In the genomic region with DNA sequence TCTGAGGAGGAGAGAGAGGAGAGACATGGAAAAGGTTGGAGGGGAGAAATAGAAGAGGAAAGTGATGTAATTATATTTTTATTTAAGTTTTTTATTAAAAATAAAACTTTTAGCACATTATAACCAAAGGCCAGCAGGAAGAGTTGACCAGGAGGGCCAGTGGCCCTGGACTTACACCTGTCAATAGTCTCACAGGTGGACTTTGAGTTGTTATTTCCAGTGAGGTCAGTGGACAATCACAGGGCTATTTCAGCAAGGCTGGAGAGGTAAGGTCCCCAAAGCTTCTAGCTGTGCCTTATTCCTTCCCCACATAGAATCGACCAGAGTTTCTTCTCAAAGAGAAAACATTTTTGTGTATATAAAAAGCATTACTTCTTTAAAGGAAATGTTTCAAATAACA, we compare ENCODE assay signal across 24 mouse cellular contexts. TPM values are rescaled to one million over a fixed set of nuclear protein-coding genes. Genes with fewer than 3 reads are reported as not detected.
"Had no signal": no experiment of that assay in that cellular context is flagged by ENCODE, and none has a peak within 500 bp of the region (broad histone marks: within the 10 kb centered on the region; RNA-seq: fewer than 3 reads in every experiment).

No protein-coding gene starts in this region.

- H3K4me3 ChIP-seq: midbrain, embryonic 10.5 days; myocyte; neural tube, embryonic 13.5 days; neural tube, embryonic 15.5 days had no signal

- H3K9ac ChIP-seq: liver, embryonic 14.5 days; lung, embryonic 14.5 days; neural tube, embryonic 13.5 days; neural tube, embryonic 15.5 days had no signal

- H3K36me3 ChIP-seq: midbrain, embryonic 10.5 days; neural tube, embryonic 13.5 days; neural tube, embryonic 15.5 days had no signal

- ATAC-seq: midbrain, embryonic 16.5 days had no signal

- H3K4me1 ChIP-seq: neural tube, embryonic 15.5 days had no signal

- H3K4me2 ChIP-seq: lung, embryonic 14.5 days; neural tube, embryonic 13.5 days; neural tube, embryonic 15.5 days had no signal

- H3K27me3 ChIP-seq: neural tube, embryonic 13.5 days; neural tube, embryonic 15.5 days had no signal

- H3K9me3 ChIP-seq: midbrain, embryonic 10.5 days; neural tube, embryonic 13.5 days; neural tube, embryonic 15.5 days had no signal

- DNase-seq: lung, embryonic 14.5 days; lung, postnatal 10 days; lung, postnatal 4 days; midbrain, embryonic 14.5 days; retina, postnatal 1 day; right cerebral cortex, adult 18-20 months; right cerebral cortex, postnatal 25 days; right cerebral cortex, postnatal 4 days; spleen, adult 18-20 months; thymus, adult 18-20 months; thymus, postnatal 14 days; thymus, postnatal 36 days had no signal

- H3K27ac ChIP-seq: liver, embryonic 14.5 days; midbrain, embryonic 10.5 days; neural tube, embryonic 13.5 days; neural tube, embryonic 15.5 days had no signal

RNA-seq across cellular contexts. Expression of gene 4933411K16Rik, which starts 1.8 kb away (rescaled TPM):
- polyA plus RNA-seq: lung, embryonic 14.5 days; lung, embryonic 16.5 days; midbrain, embryonic 14.5 days; midbrain, embryonic 16.5 days; neural tube, embryonic 11.5 days; neural tube, embryonic 13.5 days; neural tube, embryonic 15.5 days; small intestine, adult 2 months; stomach, embryonic 14.5 days; stomach, embryonic 16.5 days; thymus, postnatal 0 days had no signal

RNA-seq across cellular contexts. Expression of gene Ankrd2, which starts 14.5 kb away (rescaled TPM):
- polyA plus RNA-seq: small intestine, adult 2 months had no signal
